Mouse (Mus musculus) hindlimb bud, embryonic 11.5 days (tissue): ENCODE results near the gene Gm8914.
"Not testable (repeated sequence)": the region's sequence is repeated elsewhere in the genome, so short reads cannot be mapped to it uniquely, and the experiment has no call there.

Source experiments
- DNase-seq: peaks from one replicate; pipeline ENCODE4 v3.0.0-alpha.2; 2012; ENCODE audit warnings: low read depth, low spot score; ENCODE audit errors: extremely low spot score

The Gm8914 gene

DNA sequence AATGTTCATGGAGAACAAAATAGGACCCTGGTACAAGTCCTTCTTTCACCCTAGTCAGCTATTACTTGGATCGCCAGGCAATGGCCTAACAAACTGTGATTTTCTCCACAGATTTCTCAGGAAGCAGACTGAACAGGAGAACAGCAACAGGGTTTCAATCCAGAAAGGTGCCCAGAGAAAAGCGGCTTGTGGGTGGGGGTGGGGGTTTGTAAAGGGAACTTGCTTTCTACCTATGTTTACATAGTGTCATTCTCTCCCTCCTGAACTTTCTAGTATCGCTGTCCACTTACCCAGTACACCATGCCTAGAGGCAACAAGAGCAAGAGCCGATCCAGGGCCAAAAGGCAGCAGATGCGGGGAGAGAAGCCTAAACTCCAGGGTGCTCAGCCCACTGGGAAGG lies at the start of gene Gm8914:
Gm8914 (plus strand) TSS at position 301 of the 400 bp plus-strand sequence.
- DNase-seq, result not testable (repeated sequence)
